In the genomic region with DNA sequence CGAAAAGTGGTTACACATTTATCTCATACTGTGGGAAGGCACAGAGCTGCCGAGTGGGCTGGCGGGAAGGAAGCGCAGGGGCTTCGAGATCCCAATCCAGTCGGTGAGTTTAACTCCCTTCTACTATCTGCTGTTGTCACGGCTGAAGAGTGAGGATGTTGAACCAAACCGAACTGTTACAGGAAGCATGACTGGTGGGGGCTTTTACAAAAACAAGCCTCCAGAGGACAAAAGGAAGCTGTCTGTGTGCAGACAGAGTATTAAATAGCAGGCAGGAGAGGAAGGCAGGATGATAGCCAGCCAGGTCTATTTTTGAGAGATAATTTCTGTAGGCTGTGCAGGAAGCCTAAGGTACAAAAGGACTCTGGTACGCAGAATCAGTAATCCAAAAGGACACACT, we compare ENCODE assay signal across 16 mouse cellular contexts. TPM values are rescaled to one million over a fixed set of nuclear protein-coding genes. Genes with fewer than 3 reads are reported as not detected.
DNase-seq lines count a peak whose midpoint lies in the region; ATAC-seq lines count a peak whose summit lies in the region.
"Had no signal": no experiment of that assay in that cellular context is flagged by ENCODE, and none has a peak within 500 bp of the region (broad histone marks: within the 10 kb centered on the region; RNA-seq: fewer than 3 reads in every experiment).

No protein-coding gene starts in this region.

- no peaks in the 10 kb centered on the region for H3K9me3 ChIP-seq in embryonic facial prominence, embryonic 15.5 days (replicated peaks)
- H3K9me3 ChIP-seq in embryonic facial prominence, embryonic 10.5 days, result no peaks in the 10 kb centered on the region
- H3K9me3 ChIP-seq in lung, embryonic 15.5 days, result no peaks in the 10 kb centered on the region
- H3K9me3 ChIP-seq in forebrain, embryonic 11.5 days (ENCODE audit: control insufficient read depth, low read length), result no peaks in the 10 kb centered on the region
- H3K9me3 ChIP-seq: forebrain, embryonic 13.5 days; limb, embryonic 13.5 days; midbrain, embryonic 12.5 days; neural tube, embryonic 13.5 days; stomach, embryonic 15.5 days had no signal

- 0 out of 2 replicates have a peak overlapping the region, but pooled peaks have one; percentile 7 for H3K27ac ChIP-seq in embryonic facial prominence, embryonic 15.5 days (replicated peaks)
- no peak overlapping the region for H3K27ac ChIP-seq in embryonic facial prominence, embryonic 10.5 days (replicated peaks)
- 0 out of 2 replicates have a peak overlapping the region, but pooled peaks have one; percentile 29 for H3K27ac ChIP-seq in lung, embryonic 15.5 days
- H3K27ac ChIP-seq in forebrain, embryonic 11.5 days (ENCODE audit: low read depth, low read length), result no peak overlapping the region
- H3K27ac ChIP-seq: forebrain, embryonic 13.5 days; limb, embryonic 13.5 days; midbrain, embryonic 12.5 days; neural tube, embryonic 13.5 days; stomach, embryonic 15.5 days had no signal

- no peak overlapping the region for H3K9ac ChIP-seq in embryonic facial prominence, embryonic 15.5 days
- no peak overlapping the region for H3K9ac ChIP-seq in lung, embryonic 15.5 days
- no peak overlapping the region for H3K9ac ChIP-seq in forebrain, embryonic 11.5 days (ENCODE audit: low read length)
- H3K9ac ChIP-seq: forebrain, embryonic 13.5 days; limb, embryonic 13.5 days; midbrain, embryonic 12.5 days; neural tube, embryonic 13.5 days; stomach, embryonic 15.5 days had no signal

- DNase-seq in embryonic facial prominence, embryonic 10.5 days (ENCODE audit: low spot score), result no peak
- no peak for DNase-seq in lung, postnatal 4 days
- peak; percentile 16 for DNase-seq in thymus, postnatal 0 days (ENCODE audit: low spot score)
- no peak for DNase-seq in left cerebral cortex, postnatal 25 days (ENCODE audit: low spot score in 2 of 2)
- DNase-seq in forebrain, embryonic 11.5 days (ENCODE audit: low spot score), result no peak
- DNase-seq: adrenal gland, adult 8-10 months; gastrocnemius, postnatal 36 days; right cerebral cortex, postnatal 14 days had no signal

- no peaks in the 10 kb centered on the region for H3K36me3 ChIP-seq in embryonic facial prominence, embryonic 15.5 days
- no peaks in the 10 kb centered on the region for H3K36me3 ChIP-seq in embryonic facial prominence, embryonic 10.5 days (replicated peaks)
- no peaks in the 10 kb centered on the region for H3K36me3 ChIP-seq in lung, embryonic 15.5 days
- no peaks in the 10 kb centered on the region for H3K36me3 ChIP-seq in forebrain, embryonic 11.5 days (ENCODE audit: control insufficient read depth, insufficient read depth, low read length)
- H3K36me3 ChIP-seq: limb, embryonic 13.5 days; midbrain, embryonic 12.5 days; neural tube, embryonic 13.5 days; stomach, embryonic 15.5 days had no signal

- no peak for ATAC-seq in embryonic facial prominence, embryonic 15.5 days (ENCODE audit: insufficient number of reproducible peaks, low FRiP score, low TSS enrichment, low read depth)
- no peak for ATAC-seq in lung, embryonic 15.5 days (ENCODE audit: borderline replicate concordance, extremely low read depth, low FRiP score, low TSS enrichment)
- ATAC-seq in hematopoietic stem cell, adult 5-6 weeks (replicated peaks in 1 of 2; ENCODE audit: insufficient read depth in 1 of 2, low FRiP score in 2 of 2, low TSS enrichment in 1 of 2, low read depth in 1 of 2, poor library complexity in 2 of 2, severe bottlenecking in 2 of 2), result peak; percentile 30 to 44; a peak in 2 of 4 replicates
- no peak for ATAC-seq in forebrain, embryonic 11.5 days (replicated peaks; ENCODE audit: low FRiP score)
- ATAC-seq: forebrain, embryonic 13.5 days had no signal

- peaks cover 5% of the 10 kb centered on the region; the same call in 1 of the 2 replicates for H3K4me1 ChIP-seq in embryonic facial prominence, embryonic 15.5 days
- 0 out of 2 replicates have a peak, but pooled peaks cover 3% of the 10 kb centered on the region for H3K4me1 ChIP-seq in embryonic facial prominence, embryonic 10.5 days
- peaks cover 7% of the 10 kb centered on the region for H3K4me1 ChIP-seq in lung, embryonic 15.5 days
- H3K4me1 ChIP-seq in forebrain, embryonic 11.5 days (replicated peaks; ENCODE audit: control insufficient read depth, insufficient read depth, low read length), result no peaks in the 10 kb centered on the region
- H3K4me1 ChIP-seq: forebrain, embryonic 13.5 days; limb, embryonic 13.5 days; midbrain, embryonic 12.5 days; neural tube, embryonic 13.5 days; stomach, embryonic 15.5 days had no signal

- intact Hi-C loops in left cerebral cortex, postnatal 25 days (cut with DNase I), result no loop called here

- 57% methylated on average over 9 of the region's 9 CpGs for WGBS in embryonic facial prominence, embryonic 15.5 days
- 66% methylated on average over 9 of the region's 9 CpGs for WGBS in embryonic facial prominence, embryonic 10.5 days
- WGBS in lung, embryonic 15.5 days, result 34% methylated on average over 9 of the region's 9 CpGs
- WGBS in forebrain, embryonic 11.5 days, result 76% methylated on average over 9 of the region's 9 CpGs

- no peak overlapping the region for H3K4me3 ChIP-seq in embryonic facial prominence, embryonic 15.5 days (replicated peaks)
- H3K4me3 ChIP-seq in embryonic facial prominence, embryonic 10.5 days, result no peak overlapping the region
- no peak overlapping the region for H3K4me3 ChIP-seq in lung, embryonic 15.5 days
- no peak overlapping the region for H3K4me3 ChIP-seq in forebrain, embryonic 11.5 days (ENCODE audit: low read depth, low read length)
- H3K4me3 ChIP-seq: forebrain, embryonic 13.5 days; limb, embryonic 13.5 days; midbrain, embryonic 12.5 days; neural tube, embryonic 13.5 days; stomach, embryonic 15.5 days had no signal

- H3K27me3 ChIP-seq in embryonic facial prominence, embryonic 15.5 days, result no peaks in the 10 kb centered on the region
- no peaks in the 10 kb centered on the region for H3K27me3 ChIP-seq in embryonic facial prominence, embryonic 10.5 days (replicated peaks; ENCODE audit: low read depth, poor library complexity, severe bottlenecking)
- H3K27me3 ChIP-seq in lung, embryonic 15.5 days, result no peaks in the 10 kb centered on the region
- H3K27me3 ChIP-seq in forebrain, embryonic 11.5 days (ENCODE audit: control insufficient read depth, insufficient read depth, low read length), result no peaks in the 10 kb centered on the region
- H3K27me3 ChIP-seq: forebrain, embryonic 13.5 days; limb, embryonic 13.5 days; midbrain, embryonic 12.5 days; neural tube, embryonic 13.5 days; stomach, embryonic 15.5 days had no signal

- no peak overlapping the region for H3K4me2 ChIP-seq in embryonic facial prominence, embryonic 15.5 days (replicated peaks)
- H3K4me2 ChIP-seq in lung, embryonic 15.5 days, result no peak overlapping the region
- H3K4me2 ChIP-seq in forebrain, embryonic 11.5 days (ENCODE audit: low read depth, low read length, severe bottlenecking), result no peak overlapping the region
- H3K4me2 ChIP-seq: forebrain, embryonic 13.5 days; limb, embryonic 13.5 days; midbrain, embryonic 12.5 days; neural tube, embryonic 13.5 days; stomach, embryonic 15.5 days had no signal

RNA-seq across cellular contexts. Expression of a gene that starts 46.3 kb away (rescaled TPM):
- 4.4 and 4.7 TPM in 2 replicates for polyA plus RNA-seq in embryonic facial prominence, embryonic 15.5 days (2015; fragmentation: Nextera tagmentation; extraction: Ambion mirVana)
- 0.33 and 0.45 TPM in 2 replicates for polyA plus RNA-seq in embryonic facial prominence, embryonic 10.5 days (2016; fragmentation: Nextera tagmentation; extraction: Ambion mirVana)
- 1.8 and 1.9 TPM in 2 replicates for polyA plus RNA-seq in lung, embryonic 15.5 days (2015; fragmentation: Nextera tagmentation; extraction: Ambion mirVana)
- total RNA-seq in hematopoietic stem cell, adult 5-6 weeks (2017), result not detected in 2 replicates
- polyA plus RNA-seq in thymus, postnatal 0 days (2015; fragmentation: Nextera tagmentation; extraction: Ambion mirVana), result 4.3 and 4.9 TPM in 2 replicates
- under 1 TPM in 1 of 2 experiments, not detected in 1; 0.16 TPM for total RNA-seq in left cerebral cortex, postnatal 25 days (2021)
- 0.19 and 0.35 TPM in 2 replicates for polyA plus RNA-seq in forebrain, embryonic 11.5 days (2014; fragmentation: Nextera tagmentation; extraction: Ambion mirVana)

Comparison
In these comparisons a context has a peak if more than half of its experiments do, and no peak if none do; other contexts are left out.
1. H3K27ac ChIP-seq: peak in embryonic facial prominence, embryonic 15.5 days (single experiment) and lung, embryonic 15.5 days (single experiment); none in embryonic facial prominence, embryonic 10.5 days (single experiment) and forebrain, embryonic 11.5 days (single experiment).
2. ATAC-seq: peak in hematopoietic stem cell, adult 5-6 weeks (2 of 2); none in embryonic facial prominence, embryonic 15.5 days (single experiment), lung, embryonic 15.5 days (single experiment) and forebrain, embryonic 11.5 days (single experiment).